Mouse (Mus musculus) forebrain, embryonic 16.5 days (tissue): ENCODE measurements around the gene Cyp4v3. TPM values are rescaled to one million over a fixed set of nuclear protein-coding genes. Genes with fewer than 3 reads are reported as not detected.

Experiments
- ATAC-seq: fragments of 200-750 bp; cut with Nextera tagmentation; 2 replicates; pipeline ENCODE4 v1.8.0; 2017; ENCODE audit warnings: mild to moderate bottlenecking, moderate library complexity
- H3K27ac ChIP-seq: fragments of 300-500 bp; sonication (generic); 2 replicates; pipeline ENCODE4 v1.5.1; 2014; ENCODE audit warnings: low read length, control low read depth
- H3K27me3 ChIP-seq: fragments of 300-500 bp; sonication (generic); replicated peaks from 2 replicates; pipeline ENCODE4 v1.6.1; 2014; ENCODE audit warnings: low read length; ENCODE audit not compliant: control insufficient read depth, insufficient read depth
- H3K36me3 ChIP-seq: fragments of 300-500 bp; sonication (generic); 2 replicates; pipeline ENCODE4 v1.6.1; 2014; ENCODE audit not compliant: control insufficient read depth, insufficient read depth
- H3K4me1 ChIP-seq: fragments of 300-500 bp; sonication (generic); replicated peaks from 2 replicates; pipeline ENCODE4 v1.6.1; 2014; ENCODE audit warnings: low read length; ENCODE audit not compliant: control insufficient read depth, insufficient read depth
- H3K4me2 ChIP-seq: fragments of 300-500 bp; sonication (generic); 2 replicates; pipeline ENCODE4 v1.6.1; 2014; ENCODE audit warnings: mild to moderate bottlenecking, low read length, control low read depth
- H3K4me3 ChIP-seq: fragments of 300-500 bp; sonication (generic); replicated peaks from 2 replicates; pipeline ENCODE4 v1.5.1; 2014; ENCODE audit warnings: mild to moderate bottlenecking, low read length, control low read depth
- H3K9ac ChIP-seq: fragments of 300-500 bp; sonication (generic); replicated peaks from 2 replicates; pipeline ENCODE4 v1.6.1; 2014; ENCODE audit warnings: low read depth, low read length, control low read depth
- H3K9me3 ChIP-seq: fragments of 300-500 bp; sonication (generic); 2 replicates; pipeline ENCODE4 v1.6.1; 2016; ENCODE audit warnings: low read length; ENCODE audit not compliant: control insufficient read depth
- WGBS: fragments of 180-500 bp; shearing (Covaris S2); extraction: QIAGEN DNeasy Blood & Tissue Kit; methylation state at CpG from one replicate; pipeline ENCODE4 v1.1.7; 2014; 5-methylcytosine and 5-hydroxymethylcytosine counted together
- polyA plus RNA-seq: library from polyadenylated mRNA; unstranded; fragments of >200 nt; fragmentation: Nextera tagmentation; extraction: Ambion mirVana; gene quantifications from 2 replicates; pipeline ENCODE4 v1.2.1, GENCODE M21; 2015

Gene Cyp4v3
- polyA plus RNA-seq, 1 experiment from 2014 or later: 0.85 TPM

GRCm38 (mm10) chr8:45324151-45324550 lies 8.9 kb downstream of the Cyp4v3 start:
- Histone ChIP-seq H3K4me1 (no peaks in the 10 kb centered on the region), H3K4me3 (no peak overlapping the region), H3K36me3 (no peaks in the 10 kb centered on the region), H3K27me3 (no peaks in the 10 kb centered on the region), H3K4me2 (no peak overlapping the region), H3K27ac (no peak overlapping the region), H3K9ac (no peak overlapping the region), H3K9me3 (no peaks in the 10 kb centered on the region)
- 87% methylated on average over 4 of the region's 4 CpGs for WGBS
- no peak for ATAC-seq

- Histone ChIP-seq H3K27ac (no peak overlapping the region), H3K9ac (no peak overlapping the region), H3K36me3 (no peaks in the 10 kb centered on the region), H3K4me1 (no peaks in the 10 kb centered on the region), H3K4me2 (no peak overlapping the region), H3K9me3 (no peaks in the 10 kb centered on the region), H3K4me3 (no peak overlapping the region), H3K27me3 (no peaks in the 10 kb centered on the region)
- no peak for ATAC-seq
- WGBS: 89% methylated on average over 2 of the region's 2 CpGs
Measured at GRCm38 (mm10) chr8:45321365-45321764, 11.7 kb downstream of the Cyp4v3 start.

- no peak overlapping the region for H3K4me2 ChIP-seq
- H3K9ac ChIP-seq: no peak overlapping the region
- no peaks in the 10 kb centered on the region for H3K9me3 ChIP-seq
- H3K27ac ChIP-seq: no peak overlapping the region
- 75% methylated on average over 1 of the region's 1 CpGs for WGBS
- no peaks in the 10 kb centered on the region for H3K27me3 ChIP-seq
- no peak overlapping the region for H3K4me3 ChIP-seq
- no peaks in the 10 kb centered on the region for H3K36me3 ChIP-seq
- no peak for ATAC-seq
- no peaks in the 10 kb centered on the region for H3K4me1 ChIP-seq
Measured at GRCm38 (mm10) chr8:45320930-45321329, 12.1 kb downstream of the Cyp4v3 start.

- Histone ChIP-seq H3K9me3 (no peaks in the 10 kb centered on the region), H3K4me3 (no peak overlapping the region), H3K9ac (no peak overlapping the region), H3K27me3 (no peaks in the 10 kb centered on the region), H3K4me2 (no peak overlapping the region), H3K36me3 (no peaks in the 10 kb centered on the region), H3K4me1 (no peaks in the 10 kb centered on the region), H3K27ac (no peak overlapping the region)
- WGBS: 89% methylated on average over 4 of the region's 4 CpGs
- ATAC-seq: no peak
Measured at GRCm38 (mm10) chr8:45310967-45311366, 22.0 kb downstream of the Cyp4v3 start.

GRCm38 (mm10) chr8:45308366-45308765 lies 24.6 kb downstream of the Cyp4v3 start, which contains the start of gene Gm45753:
Gene Gm45753 (minus strand): TSS chr8:45308466.
- no peak within 1 kb of the TSS for H3K4me2 ChIP-seq
- no peak within 1 kb of the TSS for H3K27ac ChIP-seq
- H3K4me1 ChIP-seq: no peaks in the 10 kb centered on the region
- H3K9ac ChIP-seq: no peak within 1 kb of the TSS
- 90% methylated on average over 13 of the region's 13 CpGs for WGBS
- H3K9me3 ChIP-seq: no peaks in the 10 kb centered on the region
- H3K36me3 ChIP-seq: no peaks in the 10 kb centered on the region
- no peak within 1 kb of the TSS for H3K4me3 ChIP-seq
- ATAC-seq: no peak
- no peaks in the 10 kb centered on the region for H3K27me3 ChIP-seq

DNA sequence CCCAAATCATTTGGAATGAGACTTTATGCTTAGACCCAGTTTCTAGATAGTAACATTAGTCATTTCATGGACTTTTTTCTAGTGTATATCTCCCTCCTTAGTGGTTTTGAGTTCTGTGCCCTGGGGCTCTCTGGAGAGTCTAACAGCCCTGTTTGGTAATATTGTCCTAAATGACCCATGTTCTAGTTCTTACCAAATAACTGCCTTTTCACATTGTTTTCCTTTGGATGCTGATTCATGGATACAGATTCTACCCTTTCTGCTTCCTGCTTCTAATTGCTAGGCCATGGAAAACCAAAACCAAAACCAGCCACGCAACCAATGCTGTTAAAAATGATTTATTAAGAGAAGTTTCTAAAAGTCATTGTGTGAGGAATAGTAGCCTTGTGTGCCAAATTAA lies 27.5 kb downstream of the Cyp4v3 start:
- no peak overlapping the region for H3K9ac ChIP-seq
- no peak for ATAC-seq
- no peaks in the 10 kb centered on the region for H3K9me3 ChIP-seq
- no peaks in the 10 kb centered on the region for H3K36me3 ChIP-seq
- H3K27ac ChIP-seq: no peak overlapping the region
- H3K4me1 ChIP-seq: no peaks in the 10 kb centered on the region
- no peak overlapping the region for H3K4me3 ChIP-seq
- WGBS: 94% methylated on average over 1 of the region's 1 CpGs
- no peak overlapping the region for H3K4me2 ChIP-seq
- H3K27me3 ChIP-seq: no peaks in the 10 kb centered on the region

- no peaks in the 10 kb centered on the region for H3K9me3 ChIP-seq
- no peaks in the 10 kb centered on the region for H3K36me3 ChIP-seq
- no peak overlapping the region for H3K27ac ChIP-seq
- no peak for ATAC-seq
- no peaks in the 10 kb centered on the region for H3K27me3 ChIP-seq
- no peak overlapping the region for H3K4me3 ChIP-seq
- no peaks in the 10 kb centered on the region for H3K4me1 ChIP-seq
- no peak overlapping the region for H3K4me2 ChIP-seq
- 93% methylated on average over 3 of the region's 3 CpGs for WGBS
- H3K9ac ChIP-seq: no peak overlapping the region
Measured at GRCm38 (mm10) chr8:45304354-45304753, 28.7 kb downstream of the Cyp4v3 start.

- Histone ChIP-seq H3K4me1 (no peaks in the 10 kb centered on the region), H3K4me3 (no peak overlapping the region), H3K4me2 (no peak overlapping the region), H3K27me3 (no peaks in the 10 kb centered on the region), H3K9ac (no peak overlapping the region), H3K36me3 (no peaks in the 10 kb centered on the region), H3K9me3 (no peaks in the 10 kb centered on the region), H3K27ac (no peak overlapping the region)
- WGBS: 46% methylated on average over 8 of the region's 8 CpGs
- ATAC-seq: no peak
Measured at GRCm38 (mm10) chr8:45302390-45302789, 30.6 kb downstream of the Cyp4v3 start.

DNA sequence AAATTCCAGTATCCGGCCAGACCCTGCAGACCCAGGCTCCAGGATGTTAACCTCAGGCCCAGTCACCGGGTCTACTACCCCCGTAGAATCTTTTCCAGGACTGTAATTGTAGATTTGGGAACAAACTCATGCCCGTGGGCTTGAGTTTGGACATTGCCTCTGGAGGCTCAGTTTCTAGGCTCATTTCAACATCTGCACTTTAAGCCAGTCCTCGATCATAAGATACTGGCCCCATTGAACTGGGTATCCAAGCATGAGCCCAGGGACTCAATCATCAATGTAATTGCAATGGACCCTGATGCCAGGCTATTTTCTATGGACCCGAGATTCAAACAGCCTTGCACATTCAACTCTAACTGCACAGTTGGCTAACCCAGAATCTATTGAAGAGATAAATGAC lies 37.7 kb downstream of the Cyp4v3 start:
- H3K4me2 ChIP-seq: no peak overlapping the region
- no peak overlapping the region for H3K9ac ChIP-seq
- H3K27ac ChIP-seq: no peak overlapping the region
- no peaks in the 10 kb centered on the region for H3K36me3 ChIP-seq
- H3K4me1 ChIP-seq: no peaks in the 10 kb centered on the region
- H3K27me3 ChIP-seq: no peaks in the 10 kb centered on the region
- no peak overlapping the region for H3K4me3 ChIP-seq
- WGBS: 94% methylated on average over 6 of the region's 6 CpGs
- no peak for ATAC-seq
- H3K9me3 ChIP-seq: no peaks in the 10 kb centered on the region

GRCm38 (mm10) chr8:45294687-45295086 lies 38.3 kb downstream of the Cyp4v3 start, which contains the start of gene Klkb1:
Gene Klkb1 (minus strand): TSS chr8:45294859.
- ATAC-seq: no peak
- Histone ChIP-seq H3K4me2 (no peak within 1 kb of the TSS), H3K36me3 (no peaks in the 10 kb centered on the region), H3K9me3 (no peaks in the 10 kb centered on the region), H3K9ac (no peak within 1 kb of the TSS), H3K4me3 (no peak within 1 kb of the TSS), H3K4me1 (no peaks in the 10 kb centered on the region), H3K27me3 (no peaks in the 10 kb centered on the region), H3K27ac (no peak within 1 kb of the TSS)
- 89% methylated on average over 7 of the region's 7 CpGs for WGBS
